Mouse (Mus musculus): ENCODE measurements at regions not wholly inside any gene's neighbourhood (a gene's known extent, or its start where the extent isn't known, plus 50 kb on each side); places are given as distances from the start of the nearest gene placed in this dataset.

DNA sequence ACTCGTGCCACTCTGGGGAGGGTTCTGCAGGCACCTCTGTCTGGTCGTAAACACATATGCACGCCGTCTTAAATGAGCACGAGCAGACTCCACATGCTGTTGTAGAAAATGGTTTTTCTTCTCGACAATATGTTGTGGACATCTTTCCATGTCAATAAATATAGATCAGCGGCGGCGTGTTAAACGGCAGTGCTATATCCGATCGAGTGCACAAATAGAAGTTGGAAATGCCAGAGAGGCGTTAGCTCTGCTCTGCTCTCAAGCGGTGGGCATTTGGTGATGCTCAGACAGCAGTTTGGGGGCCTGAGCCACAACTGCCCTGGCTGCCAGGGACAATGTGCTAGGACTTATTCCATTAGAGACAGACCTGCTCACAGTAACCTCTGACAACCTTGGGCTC, 61.8 kb upstream of the Grik3 start:
- TF ChIP-seq CTCF (IDR thresholded peaks at IDR 0.05; ENCODE audit: low read depth) (no peak), EP300 (optimal IDR thresholded peaks at IDR 0.05) (no peak)
